Mouse (Mus musculus) limb, embryonic 10.5 days (tissue): ENCODE measurements around the gene Rln1. TPM values are rescaled to one million over a fixed set of nuclear protein-coding genes. Genes with fewer than 3 reads are reported as not detected.

ENCODE experiments used
- DNase-seq: peaks from one replicate; pipeline ENCODE4 v3.0.0-alpha.2; 2017; ENCODE audit warnings: low spot score
- H3K27ac ChIP-seq: fragments of 300-500 bp; sonication (generic); 2 replicates; pipeline ENCODE4 v1.5.1; 2016; ENCODE audit warnings: mild to moderate bottlenecking
- H3K27me3 ChIP-seq: fragments of 300-500 bp; sonication (generic); 2 replicates; pipeline ENCODE4 v1.6.1; 2016; ENCODE audit warnings: low read depth, mild to moderate bottlenecking; ENCODE audit not compliant: poor library complexity, severe bottlenecking
- H3K36me3 ChIP-seq: fragments of 300-500 bp; sonication (generic); 2 replicates; pipeline ENCODE4 v1.6.1; 2016; ENCODE audit warnings: mild to moderate bottlenecking, moderate library complexity
- H3K4me1 ChIP-seq: fragments of 300-500 bp; sonication (generic); 2 replicates; pipeline ENCODE4 v1.6.1; 2016
- H3K4me3 ChIP-seq: fragments of 300-500 bp; sonication (generic); 2 replicates; pipeline ENCODE4 v1.5.1; 2016; ENCODE audit warnings: mild to moderate bottlenecking, moderate library complexity
- H3K9me3 ChIP-seq: fragments of 300-500 bp; sonication (generic); replicated peaks from 2 replicates; pipeline ENCODE4 v1.6.1; 2016; ENCODE audit warnings: mild to moderate bottlenecking
- WGBS: fragments of 180-500 bp; shearing (Covaris S2); methylation state at CpG from one replicate; pipeline ENCODE4 v1.1.7; 2016; 5-methylcytosine and 5-hydroxymethylcytosine counted together
- polyA plus RNA-seq: library from polyadenylated mRNA; unstranded; fragments of >200 nt; fragmentation: Nextera tagmentation; extraction: Ambion mirVana; gene quantifications from 2 replicates; pipeline ENCODE4 v1.2.1, GENCODE M21; 2016

Gene Rln1
- polyA plus RNA-seq, 1 experiment from 2014 or later, result 0.26 TPM

GRCm38 (mm10) chr19:29368041-29368440 lies 33.6 kb upstream of the Rln1 start:
- H3K4me3 ChIP-seq, result no peak overlapping the region
- H3K27me3 ChIP-seq, result peaks cover 35% of the 10 kb centered on the region; the same call in 1 of the 2 replicates
- no peaks in the 10 kb centered on the region for H3K36me3 ChIP-seq
- 90% methylated on average over 2 of the region's 2 CpGs for whole genome bisulfite sequencing
- DNase-seq, result no peak
- no peak overlapping the region for H3K27ac ChIP-seq
- no peaks in the 10 kb centered on the region for H3K9me3 ChIP-seq
- H3K4me1 ChIP-seq, result peaks cover 6% of the 10 kb centered on the region

GRCm38 (mm10) chr19:29366969-29367622 lies 32.6 kb upstream of the Rln1 start, which contains the start of the genes Plgrkt and Cd274:
TSS of gene Plgrkt (minus strand) at chr19:29367390.
TSS of gene Cd274 (plus strand) at chr19:29367455.
- no peak within 1 kb of the TSS for H3K27ac ChIP-seq
- peak within 1 kb of the TSS; percentile 55 for H3K4me3 ChIP-seq
- peak; percentile 51 for DNase-seq
- no peaks in the 10 kb centered on the region for H3K36me3 ChIP-seq
- H3K9me3 ChIP-seq, result no peaks in the 10 kb centered on the region
- WGBS, result 3% methylated on average over 26 of the region's 26 CpGs
- peaks cover 35% of the 10 kb centered on the region; the same call in 1 of the 2 replicates for H3K27me3 ChIP-seq
- H3K4me1 ChIP-seq, result peaks cover 9% of the 10 kb centered on the region

GRCm38 (mm10) chr19:29366226-29366968 lies 31.9 kb upstream of the Rln1 start:
- peaks cover 35% of the 10 kb centered on the region; the same call in 1 of the 2 replicates for H3K27me3 ChIP-seq
- no peaks in the 10 kb centered on the region for H3K36me3 ChIP-seq
- peak overlapping the region; percentile 55 for H3K4me3 ChIP-seq
- H3K4me1 ChIP-seq, result peaks cover 15% of the 10 kb centered on the region
- WGBS, result 57% methylated on average over 20 of the region's 20 CpGs
- H3K27ac ChIP-seq, result no peak overlapping the region
- no peaks in the 10 kb centered on the region for H3K9me3 ChIP-seq
- DNase-seq, result no peak

- H3K4me3 ChIP-seq, result no peak overlapping the region
- no peak for DNase-seq
- peaks cover 21% of the 10 kb centered on the region for H3K4me1 ChIP-seq
- no peaks in the 10 kb centered on the region for H3K36me3 ChIP-seq
- H3K27ac ChIP-seq, result no peak overlapping the region
- 23% methylated on average over 3 of the region's 3 CpGs for WGBS
- H3K9me3 ChIP-seq, result no peaks in the 10 kb centered on the region
- peaks cover 35% of the 10 kb centered on the region; the same call in 1 of the 2 replicates for H3K27me3 ChIP-seq
Observed at GRCm38 (mm10) chr19:29365105-29365504, 30.6 kb upstream of the Rln1 start.

- WGBS, result 76% methylated on average over 5 of the region's 5 CpGs
- no peaks in the 10 kb centered on the region for H3K9me3 ChIP-seq
- no peak overlapping the region for H3K27ac ChIP-seq
- H3K36me3 ChIP-seq, result no peaks in the 10 kb centered on the region
- H3K27me3 ChIP-seq, result peaks cover 35% of the 10 kb centered on the region; the same call in 1 of the 2 replicates
- DNase-seq, result no peak
- H3K4me3 ChIP-seq, result no peak overlapping the region
- H3K4me1 ChIP-seq, result peaks cover 21% of the 10 kb centered on the region
Observed at GRCm38 (mm10) chr19:29364076-29364475, 29.6 kb upstream of the Rln1 start.

GRCm38 (mm10) chr19:29363557-29363956 lies 29.1 kb upstream of the Rln1 start:
- Histone ChIP-seq H3K27me3 (peaks cover 33% of the 10 kb centered on the region; the same call in 1 of the 2 replicates), H3K4me1 (peaks cover 21% of the 10 kb centered on the region), H3K9me3 (no peaks in the 10 kb centered on the region), H3K36me3 (no peaks in the 10 kb centered on the region), H3K4me3 (no peak overlapping the region), H3K27ac (no peak overlapping the region)
- WGBS, result 93% methylated on average over 7 of the region's 7 CpGs
- no peak for DNase-seq

- Histone ChIP-seq H3K27me3 (peaks cover 21% of the 10 kb centered on the region; the same call in 1 of the 2 replicates), H3K4me1 (peaks cover 19% of the 10 kb centered on the region), H3K36me3 (no peaks in the 10 kb centered on the region), H3K27ac (peak overlapping the region; percentile 66; the same call in 1 of the 2 replicates), H3K4me3 (peak overlapping the region; percentile 62), H3K9me3 (no peaks in the 10 kb centered on the region)
- DNase-seq, result no peak
- WGBS, result 47% methylated on average over 13 of the region's 13 CpGs
Observed at GRCm38 (mm10) chr19:29362173-29362930, 27.9 kb upstream of the Rln1 start.

GRCm38 (mm10) chr19:29361468-29362130 lies 27.1 kb upstream of the Rln1 start:
- H3K36me3 ChIP-seq, result no peaks in the 10 kb centered on the region
- H3K27me3 ChIP-seq, result peaks cover 16% of the 10 kb centered on the region; the same call in 1 of the 2 replicates
- peak overlapping the region; percentile 62 for H3K4me3 ChIP-seq
- no peaks in the 10 kb centered on the region for H3K9me3 ChIP-seq
- DNase-seq, result peak; percentile 85
- H3K27ac ChIP-seq, result peak overlapping the region; percentile 66
- 3% methylated on average over 33 of the region's 33 CpGs for WGBS
- H3K4me1 ChIP-seq, result peaks cover 15% of the 10 kb centered on the region

- DNase-seq, result no peak
- 77% methylated on average over 5 of the region's 5 CpGs for WGBS
- H3K27ac ChIP-seq, result no peak overlapping the region
- no peaks in the 10 kb centered on the region for H3K9me3 ChIP-seq
- peaks cover 15% of the 10 kb centered on the region for H3K4me1 ChIP-seq
- peaks cover 7% of the 10 kb centered on the region; the same call in 1 of the 2 replicates for H3K27me3 ChIP-seq
- H3K4me3 ChIP-seq, result no peak overlapping the region
- no peaks in the 10 kb centered on the region for H3K36me3 ChIP-seq
Observed at GRCm38 (mm10) chr19:29360251-29360650, 25.8 kb upstream of the Rln1 start.

GRCm38 (mm10) chr19:29356281-29356680 lies 21.8 kb upstream of the Rln1 start:
- H3K36me3 ChIP-seq, result no peaks in the 10 kb centered on the region
- H3K9me3 ChIP-seq, result no peaks in the 10 kb centered on the region
- H3K4me1 ChIP-seq, result peaks cover 4% of the 10 kb centered on the region
- no peak for DNase-seq
- H3K4me3 ChIP-seq, result no peak overlapping the region
- WGBS, result 87% methylated on average over 11 of the region's 11 CpGs
- no peak overlapping the region for H3K27ac ChIP-seq
- no peaks in the 10 kb centered on the region for H3K27me3 ChIP-seq

- Histone ChIP-seq H3K27me3 (no peaks in the 10 kb centered on the region), H3K4me1 (no peaks in the 10 kb centered on the region), H3K27ac (peak overlapping the region; percentile 50; the same call in 1 of the 2 replicates), H3K4me3 (peak overlapping the region; percentile 48), H3K36me3 (no peaks in the 10 kb centered on the region), H3K9me3 (no peaks in the 10 kb centered on the region)
- peak; percentile 93 for DNase-seq
- WGBS, result 5% methylated on average over 20 of the region's 20 CpGs
Observed at GRCm38 (mm10) chr19:29354895-29355877, 20.7 kb upstream of the Rln1 start.
